Mouse (Mus musculus): ENCODE data around the gene Atg4c. TPM values are rescaled to one million over a fixed set of nuclear protein-coding genes. Genes with fewer than 3 reads are reported as not detected.

The Atg4c gene
- total RNA-seq, 2 experiments from 2014 or later = 11.2 to 17.6 TPM

DNA sequence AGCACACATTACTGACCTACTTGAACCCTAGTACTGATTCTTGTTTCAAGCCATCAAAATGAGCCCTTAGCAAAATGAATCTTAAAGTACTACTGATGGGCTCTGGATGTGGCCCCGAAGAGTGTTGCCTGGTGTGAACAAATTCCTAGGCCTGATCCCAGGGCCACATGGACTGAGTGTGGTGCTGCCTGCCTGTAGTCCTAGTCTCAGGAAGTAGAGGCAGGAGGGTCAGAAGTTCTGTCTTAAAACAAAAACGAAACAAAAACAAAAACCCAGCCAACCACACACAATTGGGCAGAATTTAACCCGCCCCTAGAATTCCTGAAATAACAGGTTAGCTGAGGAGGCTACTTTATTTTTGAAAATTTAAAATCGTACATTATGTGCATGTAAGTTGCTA, 8.4 kb upstream of the Atg4c start:
- DNase-seq = no peak

DNA sequence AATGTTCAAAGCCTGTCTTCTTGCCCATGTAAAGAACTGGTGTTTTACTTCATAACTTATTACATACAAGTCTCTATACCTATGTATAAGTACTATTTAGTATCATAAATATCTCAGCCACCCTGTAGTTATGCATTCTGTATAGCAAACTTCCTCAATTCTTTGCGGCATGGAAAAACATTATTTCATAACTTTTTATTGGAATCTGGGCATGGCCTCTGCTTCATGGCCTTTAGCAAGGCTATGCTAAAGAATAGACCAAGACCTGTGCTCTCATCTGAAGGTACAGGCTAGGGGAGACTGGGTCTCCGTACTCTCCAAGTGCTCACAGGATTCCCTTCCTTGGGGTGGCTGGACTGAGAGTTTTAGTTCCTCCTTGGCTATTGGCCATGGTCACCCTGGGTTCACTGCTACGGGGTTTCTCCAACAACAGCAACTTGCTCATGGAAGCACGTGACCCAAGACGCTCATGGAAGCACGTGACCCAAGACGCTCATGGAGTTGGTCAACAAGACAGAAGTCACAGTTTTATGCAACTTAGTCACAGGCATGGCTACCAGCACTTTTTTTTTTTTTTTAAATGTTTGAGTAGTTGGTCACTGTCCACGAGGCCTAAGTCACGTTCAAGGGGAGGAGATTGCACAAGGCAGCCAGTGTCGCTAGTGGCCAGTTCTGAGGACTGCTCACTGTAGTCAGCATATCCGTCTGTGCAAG, 7.2 kb upstream of the Atg4c start:
- no peak for DNase-seq

DNA sequence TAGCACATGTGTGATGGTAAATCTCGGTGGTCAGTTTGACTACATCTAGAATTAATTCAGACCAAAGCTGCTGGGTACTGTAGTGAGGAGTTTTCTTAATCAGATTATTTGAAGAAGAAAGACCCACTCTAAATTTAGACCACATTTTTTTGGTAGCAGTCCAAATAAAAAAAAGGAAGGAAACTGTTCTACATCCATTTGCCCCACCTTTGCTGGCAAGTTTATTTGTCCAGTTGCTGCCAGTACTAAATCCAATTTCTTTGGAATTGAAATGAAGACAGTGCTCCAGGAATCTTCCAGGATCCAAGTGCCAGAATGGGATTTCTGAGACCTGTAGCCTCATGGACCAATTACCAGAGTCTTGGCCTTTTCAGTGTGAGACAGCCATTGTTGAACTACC, 1.1 kb upstream of the Atg4c start:
- DNase-seq = no peak

DNA sequence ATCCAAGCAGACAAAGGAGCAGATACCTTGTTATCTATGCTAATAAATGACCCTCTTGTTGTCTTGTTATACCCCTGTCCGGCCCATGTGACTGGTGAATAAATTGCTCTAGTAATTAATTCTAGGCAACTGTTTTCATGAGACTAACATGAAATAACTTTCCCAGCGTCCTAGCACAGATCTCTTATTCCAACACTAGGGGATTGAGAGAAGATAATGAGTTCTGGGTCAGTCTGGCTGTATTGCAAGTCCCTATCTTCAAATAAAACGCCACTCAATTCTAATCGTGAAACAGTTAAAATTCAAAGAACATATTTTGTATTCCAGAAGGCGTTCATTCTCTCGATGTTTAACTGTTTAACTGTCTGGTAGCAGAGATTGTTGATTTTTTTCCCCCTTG, 520 bp upstream of the Atg4c start:
- DNase-seq = no peak

DNA sequence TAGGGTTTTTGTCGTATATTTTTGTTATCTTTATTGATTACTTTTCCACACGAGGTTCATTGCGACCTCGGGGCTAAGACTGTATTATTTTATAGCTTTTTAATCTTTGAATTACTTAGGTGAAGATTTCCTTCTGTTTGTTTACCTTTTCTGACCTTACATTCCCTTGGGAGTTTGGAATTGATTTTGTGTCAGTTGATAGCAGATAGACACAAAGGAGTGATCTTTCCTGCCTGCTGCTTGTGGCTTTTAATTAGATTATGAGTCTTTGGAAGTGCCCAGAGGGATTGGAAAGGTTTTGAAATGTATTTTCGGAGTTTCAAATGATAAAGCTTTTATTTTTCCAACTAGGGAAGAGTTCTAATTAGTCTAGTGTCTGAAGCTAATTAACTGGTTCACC, 1.1 kb downstream of the Atg4c start:
- no peak for DNase-seq

DNA sequence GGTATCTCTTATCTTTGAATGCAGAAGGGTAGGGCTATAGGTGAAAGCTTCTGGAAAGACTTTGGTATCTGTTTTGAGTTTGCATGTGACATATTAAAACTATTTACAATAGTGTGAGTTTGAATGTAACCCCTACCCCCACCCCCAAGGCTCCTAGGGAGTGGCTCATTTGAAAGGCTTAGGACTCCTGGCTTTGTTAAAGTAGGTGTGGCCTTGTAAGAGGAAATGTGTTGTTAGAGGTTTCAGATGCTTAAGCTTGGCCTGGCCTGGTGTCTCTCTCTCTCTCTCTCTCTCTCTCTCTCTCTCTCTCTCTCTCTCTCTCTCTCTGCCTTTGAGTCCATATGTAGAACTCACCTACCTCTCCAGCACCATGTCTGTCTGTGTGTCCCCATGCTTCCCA, 5.0 kb downstream of the Atg4c start:
- DNase-seq = no peak

DNA sequence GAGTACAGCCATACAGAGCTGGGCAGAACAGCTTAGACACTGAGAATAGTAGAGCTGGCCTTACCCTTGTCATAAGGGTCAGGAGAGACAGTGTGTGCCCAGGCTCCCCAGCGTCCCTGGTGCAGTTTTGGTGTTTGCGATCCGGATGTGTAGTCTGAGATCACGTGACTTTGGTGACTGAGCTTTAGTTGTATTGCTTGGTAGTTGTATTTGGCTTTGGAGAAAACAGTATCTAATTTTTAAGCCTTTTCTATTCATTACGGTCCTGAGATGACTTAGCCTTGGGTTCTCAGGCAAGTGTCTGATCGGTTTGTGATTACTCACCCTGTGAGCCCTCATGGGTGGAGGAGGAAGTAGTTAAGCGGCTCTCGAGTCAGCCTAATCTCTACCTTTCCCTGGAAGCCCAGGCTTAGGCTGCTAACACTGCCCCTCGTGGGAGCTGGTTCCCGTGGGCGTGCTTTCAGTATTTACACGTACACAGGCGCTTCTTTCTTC, 6.1 kb downstream of the Atg4c start:
- no peak for DNase-seq

DNA sequence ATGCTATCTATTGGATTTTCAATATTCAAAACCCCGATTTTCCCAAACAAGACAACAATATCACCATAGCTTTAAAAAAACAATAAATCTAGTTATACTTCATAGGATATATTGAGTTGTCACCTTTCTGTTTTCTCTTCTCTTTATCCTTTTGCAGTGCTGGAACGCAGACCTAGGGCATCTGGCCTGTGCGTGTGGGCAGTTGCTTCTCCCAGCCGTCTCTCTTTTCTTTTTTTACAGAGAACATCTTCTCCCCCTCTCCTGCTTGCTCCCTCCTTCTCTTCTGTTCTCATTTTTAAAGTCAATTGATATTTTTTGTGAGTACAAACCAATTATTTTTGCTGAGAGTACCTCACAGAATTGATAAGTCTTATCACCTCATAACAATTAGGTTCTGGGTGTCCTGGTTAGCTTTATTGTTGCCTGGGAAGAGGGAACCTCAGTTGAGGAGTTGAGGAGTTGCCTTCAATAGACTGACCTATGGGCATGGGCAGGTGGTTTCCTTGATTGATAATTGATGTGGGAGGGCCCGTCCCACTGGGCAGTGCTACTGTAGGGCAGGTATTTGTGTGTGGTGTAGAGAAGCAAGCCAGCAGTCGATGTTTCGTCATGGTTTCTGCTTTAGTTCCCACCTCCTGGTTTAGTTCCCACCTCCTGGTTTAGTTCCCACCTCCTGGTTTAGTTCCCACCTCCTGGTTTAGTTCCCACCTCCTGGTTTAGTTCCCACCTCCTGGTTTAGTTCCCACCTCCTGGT, 6.8 kb downstream of the Atg4c start:
- DNase-seq = no peak

DNA sequence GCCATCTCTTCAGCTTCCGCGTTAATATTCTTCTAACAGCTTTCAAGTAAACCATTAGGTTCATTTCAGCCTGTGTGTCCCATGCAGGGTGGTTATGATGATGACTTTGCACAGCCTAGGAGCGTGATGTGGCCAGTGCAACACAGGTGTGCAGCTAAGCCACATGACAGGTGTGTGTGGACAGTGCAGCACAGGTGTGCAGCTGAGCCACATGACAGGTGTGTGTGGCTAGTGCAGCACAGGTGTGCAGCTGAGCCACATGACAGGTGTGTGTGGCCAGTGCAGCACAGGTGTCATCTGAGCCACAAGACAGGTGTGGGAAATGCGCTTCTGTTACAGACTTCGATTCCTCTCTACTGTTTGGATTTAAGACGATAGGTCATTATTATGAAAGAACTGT, 12.0 kb downstream of the Atg4c start:
- DNase-seq = no peak

DNA sequence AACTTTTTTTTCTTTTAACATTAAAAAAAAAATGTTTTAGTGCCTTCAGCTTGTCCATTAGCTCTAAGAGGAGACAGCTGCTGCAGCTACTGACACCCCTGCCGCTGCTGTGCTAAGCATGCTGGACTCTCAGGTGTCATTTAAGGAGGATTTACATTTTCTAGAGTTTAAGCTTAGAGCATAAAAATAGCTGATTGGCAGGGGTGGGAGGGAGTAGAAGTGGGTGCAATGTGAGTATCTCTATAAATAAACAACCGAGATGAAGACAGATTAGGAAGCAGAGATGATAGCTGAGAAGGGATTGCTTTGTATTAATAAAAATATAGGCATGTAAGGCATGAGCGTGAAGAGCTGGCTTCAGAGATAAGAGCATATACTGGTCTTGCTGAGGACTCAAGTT, 12.6 kb downstream of the Atg4c start:
- no peak for DNase-seq

DNA sequence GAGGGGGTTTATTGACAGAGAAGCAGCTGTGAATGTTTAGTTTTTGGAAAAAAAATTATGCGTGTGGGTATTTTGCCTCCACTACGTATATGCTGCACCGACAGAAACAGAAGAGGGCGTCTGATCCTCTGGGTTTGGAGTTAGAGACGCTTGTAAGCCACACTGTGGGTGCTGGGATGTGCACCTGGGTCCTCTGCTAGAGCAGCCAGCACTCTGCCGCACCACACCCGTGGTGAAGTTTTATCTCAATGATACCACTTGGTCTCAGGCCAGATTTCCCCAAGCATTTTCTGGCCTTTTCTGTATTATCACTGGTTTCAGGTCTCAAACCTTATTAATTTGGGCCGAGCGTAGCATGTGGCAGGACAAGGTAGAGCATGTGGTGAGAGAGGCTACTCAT, 16.4 kb downstream of the Atg4c start:
- no peak for DNase-seq

DNA sequence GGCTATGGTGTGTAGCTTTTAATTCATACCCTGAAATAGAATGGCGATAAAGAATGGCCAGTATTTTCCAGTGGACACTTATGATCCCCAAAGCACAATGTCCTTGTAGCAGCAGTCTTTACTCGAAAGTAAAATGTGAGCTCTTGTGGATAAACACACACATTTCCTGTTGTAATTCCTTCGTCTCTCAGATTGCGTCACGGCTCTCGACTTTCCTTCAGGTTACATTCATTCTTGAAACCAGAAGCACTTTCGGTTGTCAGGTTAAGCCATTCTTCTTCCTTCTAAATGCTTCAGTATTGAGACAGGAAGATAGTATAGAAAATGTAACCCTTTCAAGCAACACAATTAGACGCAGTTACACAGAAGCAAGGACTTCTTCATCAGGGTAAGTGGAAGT, 17.9 kb downstream of the Atg4c start:
- DNase-seq = no peak

DNA sequence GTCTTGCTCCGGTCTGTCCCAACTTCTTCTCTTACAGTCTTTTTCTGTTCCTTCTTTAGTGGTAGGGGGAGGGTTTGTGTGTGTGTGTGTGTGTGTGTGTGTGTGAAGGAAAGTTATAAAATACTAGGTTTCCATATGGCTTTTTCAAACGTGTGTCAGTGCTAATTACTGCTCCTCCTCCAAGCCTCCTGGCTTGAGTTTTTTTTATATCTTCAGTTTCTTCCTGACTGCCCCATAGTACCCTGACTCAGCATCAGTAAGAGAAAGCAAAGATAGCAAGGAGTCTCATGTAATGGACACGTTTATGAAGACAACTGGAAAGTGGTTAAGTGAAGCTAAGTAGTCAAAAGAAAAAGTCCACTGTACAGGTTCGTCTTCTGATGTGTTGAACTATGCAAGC, 19.4 kb downstream of the Atg4c start:
- DNase-seq = no peak

DNA sequence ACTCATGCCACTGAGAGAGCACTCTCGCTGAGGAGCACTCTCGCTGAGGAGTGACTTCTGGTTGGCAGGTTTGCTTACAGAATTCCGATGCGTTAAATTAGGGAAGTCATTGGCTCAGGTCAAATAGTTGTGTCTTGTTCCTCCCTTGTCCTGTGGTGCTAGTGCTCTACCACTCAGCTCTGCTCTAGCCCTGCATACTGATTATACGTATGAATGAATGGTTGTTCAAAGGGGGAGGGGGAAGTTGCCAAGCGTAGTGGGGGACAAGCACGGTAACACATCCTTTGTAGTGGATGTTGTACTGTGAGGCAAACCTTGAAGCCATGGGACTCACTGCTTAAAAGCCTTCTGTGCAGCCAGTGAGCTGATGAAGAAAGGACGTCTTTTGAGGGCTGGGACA, 28.5 kb downstream of the Atg4c start:
- DNase-seq = no peak

DNA sequence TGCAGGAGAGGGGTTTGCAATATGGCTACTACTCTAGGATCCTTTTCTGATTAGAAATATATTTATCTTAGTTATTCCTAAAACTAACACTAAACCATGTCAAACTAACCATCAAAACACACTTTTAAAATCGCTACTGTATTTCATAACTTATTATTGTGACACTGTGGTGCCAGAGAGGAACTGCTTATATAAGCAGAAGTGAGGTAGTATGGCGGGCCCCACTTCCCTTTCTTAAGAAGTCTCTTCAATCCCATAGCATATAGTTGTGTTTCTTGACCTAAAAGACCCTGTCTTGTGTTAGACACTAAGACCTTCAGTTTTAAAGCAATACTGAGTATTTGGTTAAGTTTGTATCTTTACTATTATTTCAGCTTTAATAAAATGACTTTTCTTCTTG, 31.1 kb downstream of the Atg4c start:
- no peak for DNase-seq

DNA sequence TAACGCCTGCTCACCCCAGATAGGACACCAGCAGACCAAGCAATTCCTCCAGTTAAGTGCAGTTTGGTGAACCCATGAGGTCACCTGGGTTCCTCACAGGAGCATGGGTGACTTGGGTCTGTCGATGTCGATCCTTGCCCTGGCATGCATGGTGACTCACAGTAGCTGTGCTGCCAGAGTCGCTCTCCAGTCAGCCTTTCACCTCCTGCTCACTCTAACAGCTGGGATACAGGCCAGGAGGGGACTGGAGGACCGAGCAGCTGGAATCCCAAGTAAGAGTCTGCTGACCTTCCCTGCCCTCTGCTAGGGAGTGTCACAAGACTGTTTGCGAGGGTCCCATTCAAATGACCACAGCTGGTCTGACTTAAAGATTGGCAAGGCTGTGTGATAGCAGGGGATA, 33.5 kb downstream of the Atg4c start:
- no peak for DNase-seq

DNA sequence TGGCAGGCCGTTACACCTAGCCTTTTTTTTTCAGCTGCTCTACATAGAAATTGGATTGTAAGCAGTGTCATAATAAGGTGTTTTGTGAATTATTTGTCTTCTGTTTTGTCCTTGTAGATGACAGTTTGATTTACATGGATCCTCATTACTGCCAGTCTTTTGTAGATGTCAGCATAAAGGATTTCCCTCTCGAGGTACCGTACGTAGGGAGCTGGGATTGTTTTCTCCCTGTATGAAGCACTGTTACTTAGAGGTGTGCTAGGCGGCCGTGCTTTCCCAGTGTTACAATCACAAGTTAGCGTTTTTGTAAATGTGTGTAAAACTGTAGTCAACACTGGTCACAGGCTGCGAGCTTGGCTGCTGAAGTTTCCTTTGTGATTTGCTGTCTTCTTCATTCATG, 35.6 kb downstream of the Atg4c start:
- DNase-seq = no peak

DNA sequence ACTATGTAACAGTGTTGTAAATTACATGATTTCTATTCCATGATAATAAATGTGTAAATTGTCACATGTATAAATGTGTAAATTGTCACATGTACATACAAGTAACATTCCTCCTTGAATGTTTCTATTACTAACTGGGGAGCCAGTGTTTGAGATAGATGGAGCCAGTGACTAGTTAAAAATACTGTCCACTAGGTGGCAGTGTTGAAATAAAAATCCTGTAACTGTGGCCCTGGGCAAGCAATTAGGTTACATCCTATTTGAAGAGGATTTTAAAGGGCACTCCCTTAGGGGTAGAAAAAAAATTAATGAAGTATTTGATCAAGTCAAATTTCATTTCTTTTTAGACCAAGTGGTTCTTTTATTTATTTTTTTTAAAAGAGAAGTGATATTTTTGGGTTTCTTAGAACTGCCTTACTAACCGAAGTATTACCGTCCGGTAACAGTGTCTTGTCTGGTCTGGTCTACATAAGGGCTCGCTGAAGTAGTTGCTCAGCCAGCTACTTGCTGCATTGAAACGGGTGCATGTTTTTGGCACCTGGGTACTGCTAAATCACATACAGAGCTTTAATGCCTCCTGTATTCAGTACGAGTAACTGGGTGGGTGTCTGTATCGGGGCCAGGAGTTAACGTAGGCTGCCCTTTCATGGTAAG, 41.6 kb downstream of the Atg4c start:
- DNase-seq = peak in 1 of 2 experiments; percentile 20

DNA sequence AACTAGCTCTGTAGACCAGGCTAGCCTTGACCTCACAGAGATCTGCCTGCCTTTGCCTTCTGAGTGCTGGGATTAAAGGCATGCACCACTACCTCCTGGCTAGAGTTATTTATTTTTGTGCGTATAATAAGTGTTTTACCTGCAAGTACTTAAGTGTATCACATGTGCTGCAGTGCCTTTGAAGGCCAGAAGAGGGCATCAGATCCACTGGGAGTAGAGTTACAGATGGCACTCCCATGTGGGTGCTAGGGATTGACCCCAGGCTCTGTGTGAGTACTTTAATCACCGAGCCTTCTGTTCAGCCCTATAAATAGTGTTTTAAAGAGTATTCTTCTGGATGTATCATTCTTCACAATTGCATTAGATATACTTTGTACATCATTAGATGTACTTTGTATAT, 44.6 kb downstream of the Atg4c start:
- DNase-seq = no peak

DNA sequence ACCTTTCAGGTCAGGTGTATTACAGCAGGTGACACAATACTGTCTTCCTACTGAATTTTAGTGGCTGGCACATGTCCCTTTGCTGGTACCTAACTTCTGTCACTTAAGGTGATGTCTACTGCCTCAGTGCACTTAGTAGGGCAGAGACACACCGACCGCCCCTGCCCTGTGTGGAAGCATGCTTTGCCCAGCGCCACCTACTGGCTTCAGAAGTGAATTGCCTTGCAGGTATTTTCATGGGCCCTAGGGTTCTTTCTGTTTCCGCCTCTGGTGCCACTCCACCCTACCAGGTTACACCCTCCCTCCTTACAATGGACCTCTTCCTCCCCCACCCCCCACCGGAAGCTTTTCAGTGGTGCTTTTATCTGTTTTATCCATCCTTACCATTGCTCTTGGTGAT, 47.9 kb downstream of the Atg4c start:
- no peak for DNase-seq

DNA sequence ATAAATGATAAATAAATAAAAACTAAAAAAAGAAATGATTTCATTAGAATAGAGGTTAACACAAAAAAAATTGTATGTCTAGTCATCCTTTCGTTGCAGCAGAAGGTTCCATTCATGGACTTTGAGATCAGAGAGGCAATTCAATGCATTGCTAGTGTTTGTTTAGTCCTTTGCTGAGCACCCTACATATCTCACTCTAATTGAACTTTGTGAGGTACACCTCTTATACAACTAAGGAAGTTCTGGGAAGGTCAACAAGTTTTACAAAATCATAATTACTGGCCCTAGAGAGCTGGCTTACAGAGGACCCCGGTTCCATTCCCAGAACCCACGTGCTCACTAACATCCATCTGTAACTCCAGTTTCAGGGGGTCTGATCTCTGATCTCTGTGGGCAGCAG, 55.6 kb downstream of the Atg4c start:
- DNase-seq = no peak

DNA sequence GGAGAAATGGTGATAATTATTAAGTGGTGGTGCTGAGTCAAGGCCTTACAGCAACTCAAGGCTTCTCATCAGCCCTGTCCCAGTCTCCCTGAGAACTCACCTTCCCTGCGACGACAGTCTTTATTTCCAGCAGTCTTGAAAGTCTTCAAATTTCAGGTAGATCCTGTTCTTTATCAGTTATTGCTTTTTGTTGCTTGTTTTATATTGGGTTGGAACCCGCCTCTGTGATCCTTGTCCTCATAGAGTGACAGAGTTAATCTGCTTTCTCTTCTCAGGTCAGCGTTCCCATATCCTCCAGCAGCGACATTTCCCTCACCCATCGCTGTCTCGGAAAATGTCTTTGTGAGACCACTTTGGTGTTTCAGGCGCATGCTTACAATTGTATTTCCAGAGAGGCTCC, 56.1 kb downstream of the Atg4c start:
- no peak for DNase-seq

DNA sequence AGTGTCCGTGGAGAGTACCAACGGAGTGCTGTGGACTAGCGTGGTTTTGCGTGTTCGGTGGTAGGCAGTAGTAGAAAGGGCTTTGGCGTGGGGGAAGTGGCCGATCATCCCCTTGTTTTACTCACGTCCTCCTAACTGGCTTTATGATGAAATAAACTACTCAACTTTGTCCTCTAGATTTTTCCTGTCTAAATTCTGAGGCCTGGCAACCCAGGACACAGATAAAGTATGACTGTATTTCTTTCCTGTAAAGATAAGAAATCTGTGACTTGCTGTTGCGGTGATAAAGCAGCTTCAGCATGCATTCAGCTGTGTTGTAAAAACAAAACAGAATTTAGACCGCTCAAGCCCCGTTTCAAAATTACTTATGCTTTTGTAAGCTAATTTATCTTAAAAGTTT, 59.2 kb downstream of the Atg4c start:
- DNase-seq = no peak

DNA sequence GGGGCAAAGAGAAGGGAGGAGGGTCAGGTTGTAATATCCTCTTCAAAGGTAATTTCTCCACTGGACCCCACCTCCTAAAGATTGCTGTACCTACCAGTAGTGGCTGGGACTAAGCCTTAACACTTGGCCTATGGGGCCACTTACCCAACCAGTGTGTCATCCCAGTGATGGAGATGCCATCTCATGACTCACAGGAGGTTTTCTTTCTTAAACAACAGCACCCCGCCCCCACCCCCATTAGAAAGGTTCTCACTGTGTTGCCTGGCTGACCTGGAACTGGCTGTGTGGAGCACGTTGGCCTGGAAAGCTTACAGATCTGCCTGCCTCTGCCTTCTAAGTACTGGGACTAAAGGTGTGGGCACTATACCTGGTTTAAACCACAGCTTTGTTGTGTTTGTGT, 69.5 kb downstream of the Atg4c start:
- no peak for DNase-seq

Data from adrenal gland, postnatal 36 days (tissue).